Mouse (Mus musculus): ENCODE measurements at regions not wholly inside any gene's neighbourhood (a gene's known extent, or its start where the extent isn't known, plus 50 kb on each side); places are given as distances from the start of the nearest gene placed in this dataset.

DNA sequence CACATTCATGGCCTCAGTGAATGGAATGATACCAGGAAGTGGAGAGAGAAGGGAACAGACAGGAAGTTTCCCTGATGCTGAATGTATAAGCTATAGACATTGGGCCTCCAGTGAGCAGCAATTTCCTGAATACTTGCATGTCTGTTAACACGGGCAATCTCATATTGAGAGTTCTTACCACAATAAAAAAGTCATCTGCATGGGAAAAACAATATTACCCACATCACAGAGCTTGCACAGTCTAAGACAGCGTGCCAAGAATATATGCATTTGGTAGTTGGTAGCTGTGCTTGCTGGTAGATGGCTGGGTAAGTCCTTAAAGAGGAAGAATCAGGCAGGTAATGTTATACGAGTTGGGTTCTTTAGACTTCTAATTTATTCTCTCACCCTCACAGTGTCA is 144.7 kb upstream of the Id2 start:
- Histone ChIP-seq H3K4me3 (replicated peaks) (no peak overlapping the region), H3K4me2 (no peak overlapping the region), H3K27me3 (no peaks in the 10 kb centered on the region), H3K27ac (no peak overlapping the region), H3K36me3 (replicated peaks) (no peaks in the 10 kb centered on the region), H3K9ac (no peak overlapping the region), H3K4me1 (peaks cover 2% of the 10 kb centered on the region; the same call in 1 of the 2 replicates), H3K9me3 (no peaks in the 10 kb centered on the region)
- ATAC-seq (ENCODE audit: low FRiP score), result no peak
- 84% methylated on average over 3 of the region's 3 CpGs for WGBS

DNA sequence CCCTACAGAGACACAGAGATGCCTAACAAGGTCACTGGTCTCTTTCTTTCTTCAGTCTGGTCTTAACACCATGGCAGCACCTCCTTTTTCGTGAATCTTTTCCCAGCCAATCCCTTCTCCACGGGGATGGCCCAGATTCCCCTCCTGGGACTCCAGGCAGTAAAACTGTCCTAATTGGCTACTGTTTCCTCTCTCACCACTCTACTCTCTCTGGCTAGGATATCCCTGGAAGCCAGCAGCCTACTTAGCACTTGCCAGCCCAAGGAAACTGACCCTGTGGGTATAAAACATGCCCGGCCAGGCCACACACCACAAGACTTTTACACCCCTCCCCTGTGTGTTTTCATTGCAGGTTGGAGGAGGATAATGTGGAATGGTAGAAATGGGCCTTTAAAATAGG is 143.9 kb upstream of the Id2 start:
- H3K9ac ChIP-seq, result no peak overlapping the region
- no peak for ATAC-seq (ENCODE audit: low FRiP score)
- no peaks in the 10 kb centered on the region for H3K9me3 ChIP-seq
- H3K36me3 ChIP-seq (replicated peaks), result no peaks in the 10 kb centered on the region
- no peak overlapping the region for H3K27ac ChIP-seq
- no peak overlapping the region for H3K4me2 ChIP-seq
- H3K4me1 ChIP-seq, result peaks cover 2% of the 10 kb centered on the region; the same call in 1 of the 2 replicates
- H3K27me3 ChIP-seq, result no peaks in the 10 kb centered on the region
- H3K4me3 ChIP-seq (replicated peaks), result no peak overlapping the region
- WGBS, result 75% methylated on average over 3 of the region's 3 CpGs

GRCm38 (mm10) chr12:25240142-25240541 is 143.2 kb upstream of the Id2 start:
- Histone ChIP-seq H3K27ac (no peak overlapping the region), H3K27me3 (no peaks in the 10 kb centered on the region), H3K4me1 (peaks cover 2% of the 10 kb centered on the region; the same call in 1 of the 2 replicates), H3K4me2 (no peak overlapping the region), H3K4me3 (replicated peaks) (no peak overlapping the region), H3K36me3 (replicated peaks) (no peaks in the 10 kb centered on the region), H3K9me3 (no peaks in the 10 kb centered on the region), H3K9ac (no peak overlapping the region)
- WGBS, result 64% methylated on average over 12 of the region's 12 CpGs
- ATAC-seq (ENCODE audit: low FRiP score), result no peak

DNA sequence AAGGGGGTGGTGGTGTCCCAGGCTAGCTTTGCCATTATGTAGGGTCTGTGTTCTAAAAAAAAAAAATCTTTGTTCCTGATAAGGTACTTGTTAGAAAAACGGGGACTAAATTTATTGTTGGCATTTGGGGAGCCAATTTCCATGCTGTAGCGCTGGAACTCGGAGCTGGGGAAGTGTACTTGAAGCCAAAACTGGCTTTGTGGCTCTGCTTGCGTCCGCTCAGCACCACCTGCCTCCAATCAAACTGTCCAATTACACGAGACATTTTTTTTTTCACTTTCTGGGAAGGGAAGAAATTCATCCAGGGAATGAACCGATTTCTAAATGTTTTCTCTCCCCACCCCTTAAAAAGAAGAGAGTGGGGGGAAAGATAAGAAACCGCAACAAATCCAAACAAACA is 138.1 kb upstream of the Id2 start:
- ATAC-seq (ENCODE audit: low FRiP score), result no peak
- WGBS, result 70% methylated on average over 8 of the region's 8 CpGs
- H3K4me3 ChIP-seq (replicated peaks), result no peak overlapping the region
- no peaks in the 10 kb centered on the region for H3K9me3 ChIP-seq
- no peaks in the 10 kb centered on the region; the same call in 1 of the 2 replicates for H3K4me1 ChIP-seq
- no peaks in the 10 kb centered on the region for H3K27me3 ChIP-seq
- no peaks in the 10 kb centered on the region for H3K36me3 ChIP-seq (replicated peaks)
- no peak overlapping the region for H3K4me2 ChIP-seq
- H3K9ac ChIP-seq, result no peak overlapping the region
- no peak overlapping the region for H3K27ac ChIP-seq

DNA sequence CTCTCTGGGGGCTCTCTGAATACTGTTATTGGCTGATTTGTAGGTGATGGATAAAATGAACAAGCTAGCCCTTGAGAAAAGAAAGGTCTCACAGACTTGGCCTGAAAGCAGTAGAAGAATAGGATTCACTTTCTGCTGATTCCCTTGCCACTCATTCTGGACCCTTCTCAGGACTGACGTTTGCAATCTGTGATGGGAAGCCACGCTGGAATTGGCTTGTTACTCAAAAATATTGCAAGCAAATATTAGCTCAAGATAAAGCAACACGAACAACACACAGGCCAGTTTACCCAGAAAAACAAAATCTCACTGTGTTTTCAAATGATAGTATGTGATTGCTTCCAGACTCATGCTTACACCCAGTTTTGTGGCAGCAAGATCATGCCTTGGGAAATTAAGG is 137.7 kb upstream of the Id2 start:
- Histone ChIP-seq H3K27me3 (no peaks in the 10 kb centered on the region), H3K4me3 (replicated peaks) (no peak overlapping the region), H3K4me1 (no peaks in the 10 kb centered on the region), H3K27ac (no peak overlapping the region), H3K36me3 (replicated peaks) (no peaks in the 10 kb centered on the region), H3K9ac (no peak overlapping the region), H3K4me2 (no peak overlapping the region), H3K9me3 (no peaks in the 10 kb centered on the region)
- 80% methylated on average over 3 of the region's 3 CpGs for WGBS
- ATAC-seq (ENCODE audit: low FRiP score), result no peak

- no peak overlapping the region for H3K9ac ChIP-seq
- no peaks in the 10 kb centered on the region for H3K27me3 ChIP-seq
- no peak for ATAC-seq (ENCODE audit: low FRiP score)
- no peaks in the 10 kb centered on the region for H3K4me1 ChIP-seq
- no peak overlapping the region for H3K4me3 ChIP-seq (replicated peaks)
- H3K9me3 ChIP-seq, result no peaks in the 10 kb centered on the region
- H3K36me3 ChIP-seq (replicated peaks), result no peaks in the 10 kb centered on the region
- no peak overlapping the region for H3K4me2 ChIP-seq
- 83% methylated on average over 4 of the region's 4 CpGs for WGBS
- H3K27ac ChIP-seq, result no peak overlapping the region
These were observed 136.1 kb upstream of the Id2 start for GRCm38 (mm10) chr12:25233027-25233535.

DNA sequence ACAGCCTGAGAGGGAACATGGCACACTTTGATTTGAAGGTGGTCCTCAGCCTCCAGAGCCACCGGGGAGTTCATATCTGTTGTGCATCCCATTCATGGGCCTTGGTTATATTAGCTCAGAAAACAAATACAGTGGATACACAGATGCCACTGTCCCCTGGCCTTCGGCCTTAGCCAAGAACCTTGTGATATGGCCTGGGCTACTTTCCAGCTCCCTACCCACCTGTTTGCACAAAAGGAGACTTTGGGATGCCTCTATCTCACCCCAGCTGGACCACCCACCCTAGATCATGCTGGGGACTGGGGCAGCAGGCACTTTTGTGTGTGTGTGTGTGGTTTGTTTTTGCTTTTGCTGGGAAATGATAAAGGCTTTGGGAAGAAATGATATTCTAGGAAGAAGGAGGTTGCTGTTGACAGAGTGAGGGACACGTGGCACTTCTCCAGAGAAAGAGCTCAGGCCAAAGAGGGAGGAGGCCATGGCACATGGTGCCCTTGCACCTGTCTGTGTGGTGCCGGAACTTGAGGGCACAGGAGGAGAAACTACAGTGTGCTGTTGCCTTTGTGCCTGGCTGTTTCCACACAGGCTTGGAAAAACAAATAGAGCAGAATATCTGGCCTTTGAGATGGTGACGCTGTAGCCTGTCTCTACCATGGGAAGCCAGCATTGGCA is 135.6 kb upstream of the Id2 start:
- Histone ChIP-seq H3K27me3 (no peaks in the 10 kb centered on the region), H3K9me3 (no peaks in the 10 kb centered on the region), H3K36me3 (replicated peaks) (no peaks in the 10 kb centered on the region), H3K4me2 (no peak overlapping the region), H3K9ac (no peak overlapping the region), H3K27ac (no peak overlapping the region), H3K4me3 (replicated peaks) (no peak overlapping the region), H3K4me1 (no peaks in the 10 kb centered on the region)
- 90% methylated on average over 5 of the region's 5 CpGs for WGBS
- no peak for ATAC-seq (ENCODE audit: low FRiP score)

DNA sequence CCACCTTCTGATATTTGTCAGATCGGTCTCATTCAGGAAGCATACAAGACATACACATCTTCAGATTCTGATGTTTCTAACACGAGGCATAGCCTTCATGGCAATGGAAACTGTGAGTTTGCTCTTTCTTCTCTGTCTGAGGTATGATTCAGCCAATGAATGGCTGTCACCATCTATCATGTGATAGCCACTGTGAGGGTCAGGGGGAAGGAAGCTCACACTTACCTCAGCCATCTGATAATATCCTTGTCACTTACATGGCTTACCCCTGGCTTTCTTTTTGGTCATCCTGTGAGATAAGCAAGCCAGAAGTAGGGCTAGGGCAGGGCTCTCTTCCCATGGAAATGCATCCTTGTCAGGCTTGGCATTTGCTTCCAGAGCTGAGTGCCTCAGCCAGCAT is 131.8 kb upstream of the Id2 start:
- no peaks in the 10 kb centered on the region for H3K9me3 ChIP-seq
- H3K4me1 ChIP-seq, result no peaks in the 10 kb centered on the region
- 84% methylated on average over 2 of the region's 2 CpGs for WGBS
- H3K27ac ChIP-seq, result no peak overlapping the region
- no peak for ATAC-seq (ENCODE audit: low FRiP score)
- H3K27me3 ChIP-seq, result no peaks in the 10 kb centered on the region
- H3K36me3 ChIP-seq (replicated peaks), result no peaks in the 10 kb centered on the region
- no peak overlapping the region for H3K4me3 ChIP-seq (replicated peaks)
- H3K4me2 ChIP-seq, result no peak overlapping the region
- no peak overlapping the region for H3K9ac ChIP-seq

GRCm38 (mm10) chr12:25227736-25228135 is 130.8 kb upstream of the Id2 start:
- no peak overlapping the region for H3K4me2 ChIP-seq
- H3K27ac ChIP-seq, result no peak overlapping the region
- H3K9me3 ChIP-seq, result no peaks in the 10 kb centered on the region
- no peaks in the 10 kb centered on the region for H3K27me3 ChIP-seq
- no peak overlapping the region for H3K9ac ChIP-seq
- H3K36me3 ChIP-seq (replicated peaks), result no peaks in the 10 kb centered on the region
- H3K4me1 ChIP-seq, result no peaks in the 10 kb centered on the region
- 91% methylated on average over 4 of the region's 4 CpGs for WGBS
- ATAC-seq (ENCODE audit: low FRiP score), result no peak
- no peak overlapping the region for H3K4me3 ChIP-seq (replicated peaks)

DNA sequence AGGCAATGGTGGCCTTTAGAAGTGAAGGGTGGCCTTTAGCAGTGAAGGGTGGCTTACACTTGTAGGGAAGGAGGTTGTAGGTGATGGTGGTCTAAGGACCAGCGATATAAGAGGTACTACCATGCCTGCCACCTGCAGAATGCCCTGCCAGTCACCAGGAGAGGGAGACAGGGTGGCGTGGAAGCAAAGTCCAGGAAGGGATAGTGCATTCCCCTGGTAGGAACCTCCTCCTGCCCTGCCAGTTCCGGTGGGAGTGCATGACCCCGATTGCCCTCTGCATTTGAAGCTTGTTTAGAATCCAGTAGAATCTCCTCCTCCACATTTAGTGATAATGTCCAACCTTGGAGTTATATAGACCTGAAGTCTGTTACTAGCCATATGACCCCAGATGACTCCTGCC is 127.7 kb upstream of the Id2 start:
- WGBS, result 87% methylated on average over 4 of the region's 4 CpGs
- Histone ChIP-seq H3K9ac (no peak overlapping the region), H3K9me3 (no peaks in the 10 kb centered on the region), H3K4me2 (no peak overlapping the region), H3K36me3 (replicated peaks) (no peaks in the 10 kb centered on the region), H3K27ac (no peak overlapping the region), H3K4me3 (replicated peaks) (no peak overlapping the region), H3K4me1 (peaks cover 7% of the 10 kb centered on the region), H3K27me3 (peaks cover 6% of the 10 kb centered on the region; the same call in 1 of the 2 replicates)
- no peak for ATAC-seq (ENCODE audit: low FRiP score)

DNA sequence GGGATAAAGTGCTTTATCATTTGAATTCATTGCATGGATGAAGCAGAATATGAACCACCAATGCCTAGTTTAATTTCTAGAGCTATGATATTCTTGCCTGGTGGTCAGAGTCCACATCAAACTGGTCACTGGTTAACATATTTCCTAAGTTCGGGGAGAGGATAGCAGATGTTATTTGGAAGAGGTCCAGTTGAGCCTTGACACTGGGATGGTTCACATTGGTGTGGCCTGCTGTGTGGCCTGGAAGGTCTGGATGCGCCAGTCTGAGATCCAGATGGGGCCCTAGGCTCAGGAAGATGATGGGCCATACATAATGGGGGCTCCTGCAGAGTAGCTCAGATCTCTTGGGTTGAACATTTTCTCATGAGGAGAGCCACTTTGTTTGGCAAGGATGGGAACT is 127.3 kb upstream of the Id2 start:
- Histone ChIP-seq H3K4me1 (peaks cover 7% of the 10 kb centered on the region), H3K27ac (no peak overlapping the region), H3K9ac (no peak overlapping the region), H3K4me3 (replicated peaks) (no peak overlapping the region), H3K36me3 (replicated peaks) (no peaks in the 10 kb centered on the region), H3K9me3 (no peaks in the 10 kb centered on the region), H3K4me2 (no peak overlapping the region), H3K27me3 (peaks cover 8% of the 10 kb centered on the region; the same call in 1 of the 2 replicates)
- WGBS, result 100% methylated on average over 2 of the region's 2 CpGs
- ATAC-seq (ENCODE audit: low FRiP score), result no peak

GRCm38 (mm10) chr12:25223539-25223938 is 126.6 kb upstream of the Id2 start:
- H3K36me3 ChIP-seq (replicated peaks), result no peaks in the 10 kb centered on the region
- no peak for ATAC-seq (ENCODE audit: low FRiP score)
- peaks cover 8% of the 10 kb centered on the region; the same call in 1 of the 2 replicates for H3K27me3 ChIP-seq
- H3K4me1 ChIP-seq, result peaks cover 11% of the 10 kb centered on the region
- 82% methylated on average over 4 of the region's 4 CpGs for WGBS
- H3K4me3 ChIP-seq (replicated peaks), result no peak overlapping the region
- no peak overlapping the region for H3K4me2 ChIP-seq
- no peak overlapping the region for H3K9ac ChIP-seq
- no peaks in the 10 kb centered on the region for H3K9me3 ChIP-seq
- H3K27ac ChIP-seq, result no peak overlapping the region

DNA sequence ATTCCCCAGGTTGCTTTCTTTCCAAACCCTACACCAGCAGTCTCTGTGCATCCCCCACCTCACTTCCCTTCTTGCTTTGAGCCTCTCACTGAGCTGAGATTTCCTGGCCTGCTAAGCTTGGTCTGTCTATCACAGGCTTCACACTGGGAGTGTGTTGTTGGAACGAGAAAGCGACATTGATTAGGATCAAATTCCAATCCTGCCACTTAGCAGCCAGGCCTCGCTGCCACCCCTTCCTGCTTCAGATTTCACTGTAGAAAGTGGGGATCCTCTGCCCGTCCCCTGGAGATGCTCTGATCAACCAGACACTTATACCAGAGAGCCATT is 123.8 kb upstream of the Id2 start:
- H3K4me2 ChIP-seq, result no peak overlapping the region
- no peaks in the 10 kb centered on the region for H3K9me3 ChIP-seq
- H3K4me1 ChIP-seq, result peaks cover 20% of the 10 kb centered on the region
- H3K27ac ChIP-seq, result no peak overlapping the region
- no peak overlapping the region for H3K4me3 ChIP-seq (replicated peaks)
- 13% methylated on average over 4 of the region's 4 CpGs for WGBS
- no peak overlapping the region for H3K9ac ChIP-seq
- H3K27me3 ChIP-seq, result peaks cover 13% of the 10 kb centered on the region; the same call in 1 of the 2 replicates
- H3K36me3 ChIP-seq (replicated peaks), result no peaks in the 10 kb centered on the region
- no peak for ATAC-seq (ENCODE audit: low FRiP score)
